Mouse (Mus musculus) limb, embryonic 12.5 days (tissue): ENCODE measurements around the gene Cdc42bpg. TPM values are rescaled to one million over a fixed set of nuclear protein-coding genes. Genes with fewer than 3 reads are reported as not detected.

Experiments
- ATAC-seq: fragments of 200-750 bp; cut with Nextera tagmentation; 2 replicates; pipeline ENCODE4 v1.8.0; 2017; ENCODE audit warnings: low read depth, moderate TSS enrichment; ENCODE audit not compliant: insufficient number of reproducible peaks, insufficient read depth, low FRiP score, low TSS enrichment
- H3K27ac ChIP-seq: fragments of 300-500 bp; sonication (generic); 2 replicates; pipeline ENCODE4 v1.5.1; 2016; ENCODE audit warnings: mild to moderate bottlenecking, moderate library complexity
- H3K27me3 ChIP-seq: fragments of 300-500 bp; sonication (generic); 2 replicates; pipeline ENCODE4 v1.6.1; 2016; ENCODE audit warnings: mild to moderate bottlenecking, moderate library complexity
- H3K36me3 ChIP-seq: fragments of 300-500 bp; sonication (generic); 2 replicates; pipeline ENCODE4 v1.6.1; 2016; ENCODE audit warnings: mild to moderate bottlenecking, moderate library complexity
- H3K4me1 ChIP-seq: fragments of 300-500 bp; sonication (generic); replicated peaks from 2 replicates; pipeline ENCODE4 v1.6.1; 2016
- H3K4me2 ChIP-seq: fragments of 300-500 bp; sonication (generic); 2 replicates; pipeline ENCODE4 v1.6.1; 2016; ENCODE audit warnings: mild to moderate bottlenecking, moderate library complexity
- H3K4me3 ChIP-seq: fragments of 300-500 bp; sonication (generic); replicated peaks from 2 replicates; pipeline ENCODE4 v1.5.1; 2016; ENCODE audit warnings: mild to moderate bottlenecking
- H3K9ac ChIP-seq: fragments of 300-500 bp; sonication (generic); replicated peaks from 2 replicates; pipeline ENCODE4 v1.6.1; 2016; ENCODE audit warnings: mild to moderate bottlenecking, moderate library complexity
- H3K9me3 ChIP-seq: fragments of 300-500 bp; sonication (generic); 2 replicates; pipeline ENCODE4 v1.6.1; 2016; ENCODE audit warnings: mild to moderate bottlenecking, moderate library complexity
- WGBS: fragments of 180-500 bp; shearing (Covaris S2); methylation state at CpG from one replicate; pipeline ENCODE4 v1.1.7; 2016; 5-methylcytosine and 5-hydroxymethylcytosine counted together
- polyA plus RNA-seq: library from polyadenylated mRNA; unstranded; fragments of >200 nt; fragmentation: Nextera tagmentation; extraction: Ambion mirVana; gene quantifications from 2 replicates; pipeline ENCODE4 v1.2.1, GENCODE M21; 2016

Cdc42bpg gene
- polyA plus RNA-seq, 1 experiment from 2014 or later, result 0.69 TPM

DNA sequence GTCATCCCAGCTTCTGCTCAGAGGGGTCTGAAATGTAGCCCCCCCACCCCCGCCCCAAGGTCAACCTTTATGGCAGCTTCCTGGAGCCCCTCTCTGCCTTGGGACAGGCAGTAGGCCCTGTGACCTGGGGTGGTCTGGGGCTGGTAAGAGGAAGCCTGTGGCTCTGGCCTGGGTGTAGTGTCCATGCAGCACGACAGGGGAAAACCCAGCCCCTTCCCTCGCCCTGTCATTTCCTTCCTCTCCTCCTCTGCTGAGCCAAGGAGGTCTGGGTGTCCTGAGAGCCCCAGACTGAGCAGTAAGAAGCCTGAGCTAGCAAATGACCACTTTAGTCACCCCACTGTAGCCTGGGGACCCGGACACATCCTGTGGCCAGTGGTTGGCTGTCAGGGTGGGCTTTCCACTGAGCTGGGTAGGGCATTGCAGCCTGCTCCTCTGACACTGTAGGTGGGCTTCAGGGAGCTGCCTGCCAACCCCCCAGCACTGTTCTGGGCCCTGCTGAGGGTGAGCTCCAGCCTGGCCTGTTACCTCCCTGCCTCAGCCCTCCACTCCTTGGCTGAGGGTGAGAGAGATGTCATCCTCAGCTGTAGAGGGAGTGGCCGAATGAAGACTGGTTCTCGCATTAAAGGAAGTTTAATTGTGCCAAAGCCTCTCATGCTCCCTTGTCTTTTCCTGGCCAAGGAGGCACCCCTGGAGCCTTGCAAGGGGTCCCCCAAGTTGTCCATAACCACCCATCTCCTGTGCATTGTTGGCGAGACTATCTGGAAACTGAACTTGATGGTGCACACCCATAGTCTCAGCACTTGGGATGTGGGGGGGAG lies 6.6 kb upstream of the Cdc42bpg start:
- Histone ChIP-seq H3K36me3 (peaks cover 71% of the 10 kb centered on the region), H3K9me3 (no peaks in the 10 kb centered on the region), H3K4me1 (peaks cover 14% of the 10 kb centered on the region; the same call in 1 of the 2 replicates), H3K9ac (no peak overlapping the region), H3K4me2 (no peak overlapping the region), H3K4me3 (no peak overlapping the region), H3K27ac (peak overlapping the region; percentile 53; the same call in 1 of the 2 replicates), H3K27me3 (no peaks in the 10 kb centered on the region)
- WGBS, result 82% methylated on average over 7 of the region's 7 CpGs
- no peak for ATAC-seq

DNA sequence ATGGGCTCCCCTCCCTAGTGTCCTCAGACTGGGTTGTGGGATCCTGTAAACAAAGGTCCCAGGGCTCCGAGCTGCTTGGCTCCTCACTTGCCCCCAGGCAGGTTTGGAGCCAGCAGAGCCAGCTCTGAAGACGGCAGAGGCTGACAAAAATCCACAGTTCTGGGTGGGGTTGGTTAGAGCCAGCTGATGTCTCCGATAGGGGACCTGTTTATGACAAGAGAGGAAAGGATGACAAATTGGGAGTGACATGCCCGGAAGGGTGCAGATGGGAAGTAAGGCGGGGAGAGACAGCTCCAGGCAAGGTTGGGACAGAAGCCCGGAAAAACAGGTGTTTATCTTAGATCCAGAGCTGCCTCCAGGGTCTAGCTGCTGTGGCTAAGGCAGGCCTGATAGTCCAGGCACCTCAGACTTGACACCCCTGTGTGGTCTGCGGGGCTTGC lies 5.8 kb upstream of the Cdc42bpg start:
- Histone ChIP-seq H3K9me3 (no peaks in the 10 kb centered on the region), H3K36me3 (peaks cover 63% of the 10 kb centered on the region), H3K4me3 (no peak overlapping the region), H3K4me2 (no peak overlapping the region), H3K27me3 (no peaks in the 10 kb centered on the region), H3K27ac (peak overlapping the region; percentile 3; the same call in 1 of the 2 replicates), H3K4me1 (peaks cover 14% of the 10 kb centered on the region; the same call in 1 of the 2 replicates), H3K9ac (no peak overlapping the region)
- no peak for ATAC-seq
- WGBS, result 67% methylated on average over 7 of the region's 7 CpGs

DNA sequence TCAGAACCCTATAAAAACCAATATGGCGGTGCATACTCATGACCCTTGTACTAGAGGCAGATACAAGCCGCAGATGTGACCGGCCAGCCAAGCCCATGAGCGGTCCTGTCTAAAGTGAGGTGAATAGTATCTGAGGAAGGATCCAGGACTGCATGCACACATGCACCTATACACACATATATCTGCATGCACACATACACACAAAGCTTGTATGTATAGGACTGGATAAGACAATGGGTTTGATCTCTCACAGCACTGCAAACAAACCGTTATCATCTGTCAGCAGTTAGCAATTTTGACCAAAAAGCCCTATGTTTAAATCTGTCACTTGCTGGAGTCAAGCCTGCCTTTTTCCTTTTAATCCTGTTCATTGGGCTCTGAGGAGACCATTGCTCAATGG lies 4.1 kb upstream of the Cdc42bpg start:
- no peaks in the 10 kb centered on the region for H3K9me3 ChIP-seq
- ATAC-seq, result no peak
- H3K36me3 ChIP-seq, result peaks cover 46% of the 10 kb centered on the region
- H3K27me3 ChIP-seq, result no peaks in the 10 kb centered on the region
- H3K4me2 ChIP-seq, result no peak overlapping the region
- WGBS, result 86% methylated on average over 5 of the region's 5 CpGs
- peak overlapping the region; percentile 82 for H3K27ac ChIP-seq
- no peak overlapping the region for H3K4me3 ChIP-seq
- no peak overlapping the region for H3K9ac ChIP-seq
- peaks cover 19% of the 10 kb centered on the region for H3K4me1 ChIP-seq

DNA sequence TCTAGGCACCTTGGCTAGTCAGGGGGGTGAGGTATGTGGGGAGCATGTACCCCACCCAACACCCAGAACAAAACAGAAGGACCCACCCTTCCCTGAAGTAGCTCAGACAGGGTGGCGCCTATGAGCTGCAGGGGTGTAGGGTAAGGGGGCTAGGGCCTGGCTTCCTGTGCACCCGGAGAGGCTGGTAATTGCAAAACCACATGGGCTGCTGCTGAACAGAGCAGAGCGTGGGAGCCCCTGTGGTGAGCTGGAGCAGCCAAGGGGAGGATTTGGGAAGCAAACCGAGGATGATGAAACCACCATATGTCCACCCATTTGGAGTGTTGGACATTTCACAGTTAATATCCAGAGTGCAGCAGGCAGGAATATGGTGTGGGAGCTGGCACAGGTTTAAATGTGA lies 3.7 kb upstream of the Cdc42bpg start:
- H3K9ac ChIP-seq, result no peak overlapping the region
- peaks cover 19% of the 10 kb centered on the region for H3K4me1 ChIP-seq
- no peak for ATAC-seq
- H3K36me3 ChIP-seq, result peaks cover 42% of the 10 kb centered on the region
- peak overlapping the region; percentile 82 for H3K27ac ChIP-seq
- H3K9me3 ChIP-seq, result no peaks in the 10 kb centered on the region
- no peaks in the 10 kb centered on the region for H3K27me3 ChIP-seq
- 26% methylated on average over 4 of the region's 4 CpGs for WGBS
- no peak overlapping the region for H3K4me3 ChIP-seq
- no peak overlapping the region for H3K4me2 ChIP-seq

DNA sequence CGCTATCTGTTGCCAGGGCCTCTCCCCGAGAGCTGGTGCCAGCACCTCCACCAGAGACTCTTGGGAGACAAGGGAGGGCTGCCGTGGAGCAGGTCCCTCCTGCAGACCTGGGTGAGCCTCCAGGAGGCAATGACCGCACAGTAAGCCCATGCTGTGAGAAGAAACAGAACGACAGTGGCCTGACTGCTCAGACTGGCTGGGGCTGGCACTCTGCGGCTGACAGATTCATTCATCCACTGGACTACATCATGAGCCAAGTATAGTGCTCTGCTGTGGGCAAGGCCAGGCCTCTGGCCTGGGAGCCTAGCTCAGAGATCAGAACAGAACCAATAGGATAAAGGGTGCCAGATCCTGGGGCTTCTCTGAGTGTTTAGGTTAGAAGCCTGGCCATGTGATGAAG lies 2.4 kb upstream of the Cdc42bpg start:
- H3K9me3 ChIP-seq, result no peaks in the 10 kb centered on the region
- WGBS, result 78% methylated on average over 6 of the region's 6 CpGs
- no peak overlapping the region for H3K9ac ChIP-seq
- no peak for ATAC-seq
- no peak overlapping the region for H3K4me3 ChIP-seq
- no peak overlapping the region for H3K4me2 ChIP-seq
- peak overlapping the region; percentile 82; the same call in 1 of the 2 replicates for H3K27ac ChIP-seq
- no peaks in the 10 kb centered on the region for H3K27me3 ChIP-seq
- H3K4me1 ChIP-seq, result peaks cover 19% of the 10 kb centered on the region
- peaks cover 29% of the 10 kb centered on the region for H3K36me3 ChIP-seq

DNA sequence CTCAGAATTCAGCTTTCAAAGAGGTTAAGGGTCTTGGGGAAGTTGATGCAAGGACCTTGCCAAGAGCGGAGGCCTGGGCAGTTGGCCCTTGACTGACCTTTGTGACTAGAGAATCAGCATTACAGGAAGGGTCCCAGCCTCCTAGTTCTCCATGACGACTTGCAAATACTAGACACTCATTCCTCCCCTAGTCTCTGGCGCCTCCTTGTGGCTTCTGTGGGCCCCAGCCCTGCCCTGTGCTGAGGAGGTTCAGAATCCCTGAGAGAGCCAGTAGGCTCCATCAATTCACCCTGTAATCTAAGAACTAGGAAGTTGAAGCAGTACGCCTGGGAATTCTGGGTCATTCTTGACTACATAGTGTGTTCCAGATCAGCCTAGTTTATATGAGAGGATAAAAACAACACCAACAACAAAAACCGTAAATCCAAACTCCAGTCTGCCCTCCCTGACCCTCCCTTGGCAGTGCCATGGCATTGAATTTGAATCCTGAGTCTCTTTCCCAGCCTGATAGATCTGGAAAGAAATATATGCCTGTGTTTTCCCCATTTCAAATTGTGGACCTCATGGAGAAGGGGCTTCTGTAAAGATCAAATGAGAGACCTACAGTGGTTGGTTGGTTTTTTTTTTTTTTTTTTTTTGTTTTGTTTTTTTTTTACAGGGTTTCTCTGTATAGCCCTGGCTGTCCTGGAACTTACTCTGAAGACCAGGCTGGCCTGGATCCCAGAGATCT lies 1.3 kb upstream of the Cdc42bpg start:
- no peak overlapping the region for H3K4me3 ChIP-seq
- H3K27me3 ChIP-seq, result no peaks in the 10 kb centered on the region
- peaks cover 18% of the 10 kb centered on the region for H3K36me3 ChIP-seq
- no peak overlapping the region for H3K4me2 ChIP-seq
- WGBS, result 20% methylated on average over 5 of the region's 5 CpGs
- H3K27ac ChIP-seq, result 0 out of 2 replicates have a peak overlapping the region, but pooled peaks have one; percentile 0
- no peaks in the 10 kb centered on the region for H3K9me3 ChIP-seq
- 0 out of 2 replicates have a peak, but pooled peaks have one; percentile 11 for ATAC-seq
- peaks cover 19% of the 10 kb centered on the region for H3K4me1 ChIP-seq
- no peak overlapping the region for H3K9ac ChIP-seq

DNA sequence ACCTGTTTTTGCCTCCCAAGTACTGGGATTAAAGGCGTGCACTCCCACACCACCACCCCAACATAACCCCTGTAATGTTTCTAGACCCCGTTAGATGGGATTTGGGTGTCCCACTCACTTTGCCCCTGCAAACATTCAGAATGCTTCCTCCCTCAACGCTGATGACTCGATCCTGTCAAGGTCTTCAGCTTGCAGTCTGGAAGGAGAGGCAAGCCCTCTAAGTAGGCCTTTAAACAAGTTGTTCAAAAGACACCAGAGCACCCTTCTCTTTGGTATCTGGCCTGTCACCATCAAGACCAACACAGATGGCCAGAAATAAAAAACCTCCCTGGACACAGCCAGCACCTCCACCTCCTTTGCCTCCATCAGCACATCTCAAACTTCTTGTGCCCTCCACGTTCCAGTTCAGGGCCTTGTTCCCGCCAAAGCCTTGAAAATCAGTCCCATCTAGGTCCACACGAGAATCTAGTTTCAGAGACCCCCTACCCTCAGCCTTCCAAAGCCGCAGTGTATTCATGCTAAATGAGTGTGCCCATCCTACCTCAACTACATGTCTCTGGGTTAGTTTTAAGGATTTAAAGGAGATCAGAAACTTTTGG lies 640 bp upstream of the Cdc42bpg start:
- peak overlapping the region; percentile 75; the same call in 1 of the 2 replicates for H3K27ac ChIP-seq
- H3K9ac ChIP-seq, result peak overlapping the region; percentile 61
- peaks cover 17% of the 10 kb centered on the region; the same call in 1 of the 2 replicates for H3K36me3 ChIP-seq
- H3K9me3 ChIP-seq, result no peaks in the 10 kb centered on the region
- WGBS, result 51% methylated on average over 8 of the region's 8 CpGs
- peaks cover 19% of the 10 kb centered on the region for H3K4me1 ChIP-seq
- H3K4me3 ChIP-seq, result peak overlapping the region; percentile 76
- peak overlapping the region; percentile 79 for H3K4me2 ChIP-seq
- ATAC-seq, result no peak
- H3K27me3 ChIP-seq, result no peaks in the 10 kb centered on the region

DNA sequence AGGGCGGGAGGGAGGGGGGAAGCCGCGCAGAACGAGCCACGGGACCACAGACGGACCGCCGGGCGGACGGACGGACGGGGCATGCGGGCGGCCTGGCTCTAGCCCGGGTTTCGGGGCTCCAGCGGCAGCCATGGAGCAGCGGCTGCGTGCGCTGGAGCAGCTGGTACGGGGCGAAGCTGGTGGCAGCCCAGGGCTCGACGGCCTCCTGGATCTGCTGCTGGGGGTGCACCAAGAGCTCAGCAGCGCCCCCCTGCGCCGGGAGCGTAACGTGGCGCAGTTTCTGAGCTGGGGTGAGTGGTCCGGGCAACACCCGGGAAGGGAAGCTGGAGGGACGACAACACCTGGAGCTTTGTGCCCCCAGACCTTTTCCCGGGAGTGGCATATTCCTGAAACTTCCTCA lies 330 bp downstream of the Cdc42bpg start:
- H3K4me1 ChIP-seq, result peaks cover 19% of the 10 kb centered on the region
- H3K4me2 ChIP-seq, result peak overlapping the region; percentile 79
- peak overlapping the region; percentile 76 for H3K4me3 ChIP-seq
- no peaks in the 10 kb centered on the region for H3K9me3 ChIP-seq
- peak overlapping the region; percentile 53; the same call in 1 of the 2 replicates for H3K27ac ChIP-seq
- 2% methylated on average over 33 of the region's 34 CpGs for WGBS
- ATAC-seq, result peak; percentile 49
- no peaks in the 10 kb centered on the region for H3K27me3 ChIP-seq
- peaks cover 19% of the 10 kb centered on the region; the same call in 1 of the 2 replicates for H3K36me3 ChIP-seq
- H3K9ac ChIP-seq, result peak overlapping the region; percentile 61

DNA sequence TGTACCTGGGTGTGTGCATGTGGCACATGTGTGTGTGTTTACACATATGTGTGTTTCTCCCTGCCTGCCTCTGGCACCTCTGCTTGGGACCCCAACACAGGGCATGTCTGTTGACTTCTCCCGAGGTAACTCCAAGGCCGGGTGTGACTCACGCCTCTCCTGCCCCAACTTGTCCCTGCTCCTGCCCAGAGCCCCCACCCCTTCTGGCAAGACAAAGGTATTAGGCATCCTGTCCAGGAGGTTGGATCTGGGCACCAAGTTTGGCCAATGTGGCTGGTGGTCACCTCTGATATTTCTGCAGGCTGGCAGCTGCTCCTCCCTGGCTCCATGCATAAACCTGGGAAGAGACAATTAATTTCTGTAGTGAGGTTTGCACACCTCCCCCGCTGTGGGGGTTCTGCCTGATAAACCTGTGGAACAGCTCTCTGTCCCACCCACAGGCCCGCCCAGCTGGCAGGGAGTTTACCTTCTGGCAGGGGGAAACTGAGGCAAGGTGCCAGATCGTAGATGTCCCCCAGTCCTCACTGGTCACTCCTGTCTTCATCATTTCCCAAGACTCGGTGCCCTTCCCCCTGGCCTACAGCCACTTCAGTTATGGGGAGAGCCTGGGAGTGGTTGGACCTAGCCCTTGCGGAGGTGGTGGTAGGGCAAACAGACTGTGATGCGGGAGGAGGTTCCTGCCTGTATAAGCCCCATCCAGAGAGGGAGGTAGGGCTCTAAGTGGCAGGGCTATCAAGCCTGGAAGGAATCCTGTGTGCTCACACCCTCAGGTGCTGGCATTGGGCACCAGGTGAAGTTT lies 1.7 kb downstream of the Cdc42bpg start:
- Histone ChIP-seq H3K4me3 (no peak overlapping the region; the same call in 1 of the 2 replicates), H3K27me3 (no peaks in the 10 kb centered on the region), H3K4me2 (peak overlapping the region; percentile 79), H3K27ac (no peak overlapping the region), H3K9ac (peak overlapping the region; percentile 8; the same call in 1 of the 2 replicates), H3K9me3 (no peaks in the 10 kb centered on the region), H3K36me3 (peaks cover 24% of the 10 kb centered on the region), H3K4me1 (peaks cover 10% of the 10 kb centered on the region)
- ATAC-seq, result no peak
- 76% methylated on average over 9 of the region's 9 CpGs for WGBS

DNA sequence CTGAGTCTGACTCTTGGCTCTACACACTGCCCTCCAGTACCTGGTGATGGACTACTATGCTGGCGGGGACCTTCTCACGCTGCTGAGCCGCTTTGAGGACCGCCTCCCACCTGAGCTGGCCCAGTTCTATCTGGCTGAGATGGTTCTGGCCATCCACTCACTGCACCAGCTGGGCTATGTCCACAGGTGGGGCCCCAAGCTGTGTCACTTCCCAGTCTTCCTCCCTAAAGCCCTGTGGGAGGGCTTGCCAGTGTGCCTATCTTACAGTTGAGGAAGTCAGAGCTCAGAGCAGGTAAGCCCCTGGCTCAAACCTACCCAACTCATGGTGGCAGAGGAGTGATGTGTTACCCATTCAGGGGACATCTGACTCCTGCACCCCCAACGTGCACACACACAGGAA lies 3.9 kb downstream of the Cdc42bpg start:
- Histone ChIP-seq H3K36me3 (peaks cover 46% of the 10 kb centered on the region), H3K4me3 (no peak overlapping the region), H3K27ac (no peak overlapping the region), H3K9ac (no peak overlapping the region), H3K4me2 (no peak overlapping the region), H3K4me1 (peaks cover 5% of the 10 kb centered on the region; the same call in 1 of the 2 replicates), H3K9me3 (no peaks in the 10 kb centered on the region), H3K27me3 (no peaks in the 10 kb centered on the region)
- ATAC-seq, result no peak
- 86% methylated on average over 5 of the region's 5 CpGs for WGBS
